Mouse (Mus musculus) ES-E14 (cell line): ENCODE results near the gene Cnga4. TPM values are rescaled to one million over a fixed set of nuclear protein-coding genes. Genes with fewer than 3 reads are reported as not detected.
"Not testable (repeated sequence)": the region's sequence is repeated elsewhere in the genome, so short reads cannot be mapped to it uniquely, and the experiment has no call there.

Experiments used
- DNase-seq: peaks from one replicate; pipeline ENCODE4 v3.0.0-alpha.2; 2013; ENCODE audit warnings: low read depth, low spot score
- H3K27ac ChIP-seq: 2 replicates; pipeline ENCODE4 v1.5.1; 2012; ENCODE audit warnings: low read depth, mild to moderate bottlenecking, low read length, moderate library complexity, mixed read lengths; ENCODE audit not compliant: poor library complexity, insufficient read depth, severe bottlenecking
- H3K36me3 ChIP-seq: 2 replicates; pipeline ENCODE4 v1.6.1; 2012; ENCODE audit warnings: mild to moderate bottlenecking, low read length, moderate library complexity, mixed read lengths; ENCODE audit not compliant: control insufficient read depth, poor library complexity, insufficient read depth, severe bottlenecking
- H3K4me1 ChIP-seq, 2 experiments: fragments of 150-350 bp in 1 of 2; sonication (generic) in 1 of 2; 2 replicates each; pipeline ENCODE4 v1.6.1; 2012; ENCODE audit warnings: low read length in 2 of 2, mild to moderate bottlenecking in 1 of 2, mixed read lengths in 1 of 2; ENCODE audit not compliant: control insufficient read depth in 2 of 2, insufficient read depth in 2 of 2, poor library complexity in 1 of 2
- H3K4me3 ChIP-seq, 2 experiments: fragments of 150-350 bp in 1 of 2; sonication (generic) in 1 of 2; 2 replicates each; pipeline ENCODE4 v1.5.1; 2012; ENCODE audit warnings: low read length in 2 of 2, low read depth in 1 of 2, mild to moderate bottlenecking in 1 of 2, mixed read lengths in 1 of 2; ENCODE audit not compliant: insufficient read depth in 1 of 2, poor library complexity in 1 of 2, severe bottlenecking in 1 of 2
- H3K9ac ChIP-seq: 2 replicates; pipeline ENCODE4 v1.6.1; 2012; ENCODE audit warnings: low read depth, mild to moderate bottlenecking, low read length, mixed read lengths; ENCODE audit not compliant: poor library complexity, insufficient read depth, severe bottlenecking
- H3K9me3 ChIP-seq: fragments of 150-350 bp; sonication (generic); 2 replicates; pipeline ENCODE4 v1.6.1; 2012; ENCODE audit warnings: low read depth, mild to moderate bottlenecking, low read length; ENCODE audit not compliant: control insufficient read depth, insufficient read depth
- CHD2 ChIP-seq: IDR thresholded peaks from 2 replicates; pipeline ENCODE4 v1.6.1; 2014; ENCODE audit warnings: mild to moderate bottlenecking, low read depth, low read length, inconsistent platforms
- HCFC1 ChIP-seq: IDR thresholded peaks from 2 replicates; pipeline ENCODE4 v1.6.1; 2012; ENCODE audit warnings: low read length, inconsistent platforms, borderline replicate concordance; ENCODE audit not compliant: insufficient read depth
- MAFK ChIP-seq: IDR thresholded peaks from 2 replicates; pipeline ENCODE4 v1.6.1; 2014; ENCODE audit warnings: mild to moderate bottlenecking, low read depth, low read length, inconsistent platforms; ENCODE audit not compliant: insufficient read depth
- ZC3H11A ChIP-seq: IDR thresholded peaks from 2 replicates; pipeline ENCODE4 v1.6.1; 2012; ENCODE audit warnings: low read depth, mild to moderate bottlenecking, inconsistent platforms, low read length, borderline replicate concordance
- ZNF384 ChIP-seq: IDR thresholded peaks from 2 replicates; pipeline ENCODE4 v1.6.1; 2012; ENCODE audit warnings: low read depth, low read length, inconsistent platforms
- in situ Hi-C, 2 experiments: fragments of 600-800 bp; cut with MboI; formaldehyde crosslinking; loops; one replicate each; pipeline ENCODE4 v1.15.1; 2025; ENCODE audit warnings: low sequenced_read_pairs in 2 of 2, inconsistent platforms in 1 of 2; ENCODE audit not compliant: unreplicated experiment in 2 of 2
- total RNA-seq: library from RNA; depleted of rRNA; stranded (reverse); fragments of 300-350 nt; gene quantifications from 2 replicates; pipeline ENCODE4 v1.2.3, GENCODE M21; 2012; rRNA removed

Gene Cnga4
- total RNA-seq, 1 experiment = 0.13 TPM

DNA sequence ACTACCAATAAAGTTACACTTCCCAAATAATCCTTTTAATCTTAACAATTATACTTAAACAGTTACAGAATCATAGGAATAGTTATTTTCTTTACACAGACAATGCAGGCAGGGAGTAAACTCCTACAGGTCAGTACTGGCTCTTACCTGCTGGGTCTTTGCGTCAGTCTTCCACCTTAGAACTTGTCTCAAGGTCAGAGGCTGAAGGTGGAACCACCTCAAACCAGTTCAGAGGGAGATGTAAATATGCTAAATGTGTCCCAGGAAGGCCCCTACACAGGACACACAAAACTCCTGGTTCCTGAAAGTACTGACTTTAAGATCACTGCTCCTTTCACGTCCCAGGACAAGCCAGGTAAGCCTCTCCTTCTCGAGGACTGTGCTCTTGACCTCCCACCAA lies 40.7 kb downstream of the Cnga4 start:
- Histone ChIP-seq H3K36me3 (no peaks in the 10 kb centered on the region), H3K27ac (no peak overlapping the region), H3K9ac (no peak overlapping the region), H3K4me1 (peaks cover 0 to 3% of the 10 kb centered on the region in 2 experiments; a peak in 1 of 4 replicates), H3K4me3 (no peak overlapping the region), H3K9me3 (no peaks in the 10 kb centered on the region)
- in situ Hi-C loops = no loop called here
- TF ChIP-seq CHD2 (no peak), HCFC1 (no peak), MAFK (no peak), ZNF384 (no peak), ZC3H11A (no peak)
- no peak for DNase-seq

DNA sequence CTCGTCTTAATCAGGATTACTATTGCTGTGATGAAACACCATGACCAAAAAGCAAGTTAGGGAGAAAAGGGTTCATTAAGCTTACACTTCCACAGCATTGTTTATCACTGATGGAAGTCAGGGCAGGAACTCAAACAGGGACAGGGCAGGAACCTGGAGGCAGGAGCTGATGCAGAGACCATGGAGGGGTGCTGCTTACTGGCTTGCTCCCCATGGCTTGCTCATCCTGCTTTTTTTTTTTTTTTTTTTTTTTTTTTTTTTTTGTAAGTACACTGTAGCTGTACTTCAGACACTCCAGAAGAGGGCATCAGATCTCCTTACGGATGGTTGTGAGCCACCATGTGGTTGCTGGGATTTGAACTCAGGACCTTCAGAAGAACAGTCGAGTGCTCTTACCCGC lies 49.0 kb downstream of the Cnga4 start:
- not testable (repeated sequence) for H3K4me1 ChIP-seq, DNase-seq, H3K4me3 ChIP-seq, H3K27ac ChIP-seq, H3K9me3 ChIP-seq, H3K9ac ChIP-seq, H3K36me3 ChIP-seq
- in situ Hi-C loops = loop anchor here in 1 of 2 experiments (10.0 kb wide), 2 partner anchors 59 to 61 kb away; no protein-coding TSS in a partner anchor
- peak; percentile 87 for TF ChIP-seq ZNF384

Other genes with a start within 250 kb of the Cnga4 start
- gene Olfr684, start 240.9 kb upstream of the Cnga4 start, total RNA-seq = not detected in 2 replicates
- not detected in 2 replicates for gene Olfr685, start 218.6 kb upstream of the Cnga4 start, total RNA-seq
- gene Olfr686, start 197.1 kb upstream of the Cnga4 start, total RNA-seq = not detected in 2 replicates
- not detected in 2 replicates for gene Olfr688, start 116.5 kb upstream of the Cnga4 start, total RNA-seq
- not detected in 2 replicates for gene Olfr689, start 93.4 kb upstream of the Cnga4 start, total RNA-seq
- not detected in 2 replicates for gene Olfr690, start 70.5 kb upstream of the Cnga4 start, total RNA-seq
- gene Olfr691, start 62.3 kb upstream of the Cnga4 start, total RNA-seq = not detected in 2 replicates
- 0.26 TPM in 1 of 2 replicates, not detected in the other for gene Olfr692, start 36.3 kb upstream of the Cnga4 start, total RNA-seq
- gene Gm5901, start 29.5 kb upstream of the Cnga4 start, total RNA-seq = 0.89 and 2.4 TPM in 2 replicates
- 29.9 and 37.6 TPM in 2 replicates for gene Fam160a2, start 4.5 kb upstream of the Cnga4 start, total RNA-seq
- 0.27 and 0.58 TPM in 2 replicates for gene Cckbr, start 21.2 kb downstream of the Cnga4 start, total RNA-seq
- 2.0 and 5.3 TPM in 2 replicates for gene Cavin3, start 77.7 kb downstream of the Cnga4 start, total RNA-seq
- 19.4 and 22.8 TPM in 2 replicates for gene Smpd1, start 149.8 kb downstream of the Cnga4 start, total RNA-seq
- gene Apbb1, start 177.1 kb downstream of the Cnga4 start, total RNA-seq = 14.2 and 19.9 TPM in 2 replicates
- 0.58 and 0.71 TPM in 2 replicates for gene Hpx, start 195.6 kb downstream of the Cnga4 start, total RNA-seq
- gene Trim3, start 229.0 kb downstream of the Cnga4 start, total RNA-seq = 28.5 and 29.5 TPM in 2 replicates
- gene Timm10b, start 235.5 kb downstream of the Cnga4 start, total RNA-seq = 75.4 and 85.5 TPM in 2 replicates
- gene Arfip2, start 235.8 kb downstream of the Cnga4 start, total RNA-seq = 46.5 and 62.9 TPM in 2 replicates
- 9.2 and 35.6 TPM in 2 replicates for gene Gm45799, start 236.0 kb downstream of the Cnga4 start, total RNA-seq
- 0.32 and 0.98 TPM in 2 replicates for gene Dnhd1, start 246.3 kb downstream of the Cnga4 start, total RNA-seq